Mouse (Mus musculus): ENCODE measurements at regions not wholly inside any gene's neighbourhood (a gene's known extent, or its start where the extent isn't known, plus 50 kb on each side); places are given as distances from the start of the nearest gene placed in this dataset.
"Not testable (repeated sequence)": the region's sequence is repeated elsewhere in the genome, so short reads cannot be mapped to it uniquely, and the experiment has no call there.

- not testable (repeated sequence) for TF ChIP-seq POLR2A (IDR thresholded peaks at IDR 0.05; ENCODE audit: insufficient read depth, low read length); CTCF (IDR thresholded peaks at IDR 0.05; ENCODE audit: low read depth, low read length)
Observed at GRCm38 (mm10) chr17:13457942-13458341, 103.6 kb downstream of the Tcp10c start.

Data from ES-Bruce4 (cell line).